Comparison of ENCODE assay signal across 8 mouse cellular contexts in genomic region chr19:5085145-5085863, GRCm38 (mm10). TPM values are rescaled to one million over a fixed set of nuclear protein-coding genes. Genes with fewer than 3 reads are reported as not detected.
DNase-seq lines count a peak whose midpoint lies in the region; ATAC-seq lines count a peak whose summit lies in the region.

Gene Tmem151a (minus strand): TSS chr19:5085531.

- WGBS in forebrain, embryonic 16.5 days = under 1% methylated on average over 69 of the region's 69 CpGs
- WGBS in liver, embryonic 15.5 days (ENCODE audit: insufficient replicate concordance) = under 1% methylated on average over 69 of the region's 69 CpGs
- under 1% methylated on average over 67 of the region's 69 CpGs for WGBS in stomach, embryonic 14.5 days

- H3K4me2 ChIP-seq in forebrain, embryonic 16.5 days (ENCODE audit: low read length) = peak within 1 kb of the TSS; percentile 85
- H3K4me2 ChIP-seq in liver, embryonic 15.5 days = peak within 1 kb of the TSS; percentile 83
- H3K4me2 ChIP-seq in stomach, embryonic 14.5 days (replicated peaks; ENCODE audit: low read depth, low read length) = peak within 1 kb of the TSS; percentile 70

- peak within 1 kb of the TSS; percentile 71 for H3K9ac ChIP-seq in forebrain, embryonic 16.5 days (replicated peaks; ENCODE audit: low read depth, low read length)
- H3K9ac ChIP-seq in liver, embryonic 15.5 days = peak within 1 kb of the TSS; percentile 30; the same call in 1 of the 2 replicates
- H3K9ac ChIP-seq in stomach, embryonic 14.5 days (replicated peaks; ENCODE audit: low read depth, low read length) = peak within 1 kb of the TSS; percentile 21; the same call in 1 of the 2 replicates

- H3K9me3 ChIP-seq in forebrain, embryonic 16.5 days (ENCODE audit: control insufficient read depth, low read length) = no peaks in the 10 kb centered on the region
- no peaks in the 10 kb centered on the region for H3K9me3 ChIP-seq in liver, embryonic 15.5 days (replicated peaks)
- no peaks in the 10 kb centered on the region for H3K9me3 ChIP-seq in stomach, embryonic 14.5 days (ENCODE audit: control insufficient read depth, low read depth, low read length)

- H3K27ac ChIP-seq in brown adipose tissue, adult 24 weeks (replicated peaks; ENCODE audit: low read depth, low read length) = no peak within 1 kb of the TSS
- no peak within 1 kb of the TSS for H3K27ac ChIP-seq in forebrain, embryonic 16.5 days (ENCODE audit: low read length)
- no peak within 1 kb of the TSS for H3K27ac ChIP-seq in liver, embryonic 15.5 days (replicated peaks)
- peak within 1 kb of the TSS; percentile 15; the same call in 1 of the 2 replicates for H3K27ac ChIP-seq in stomach, embryonic 14.5 days (ENCODE audit: low read length)

- peak within 1 kb of the TSS; percentile 56 for H3K4me3 ChIP-seq in brown adipose tissue, adult 24 weeks (ENCODE audit: insufficient read depth, low read depth, low read length)
- peak within 1 kb of the TSS; percentile 64 for H3K4me3 ChIP-seq in forebrain, embryonic 16.5 days (replicated peaks; ENCODE audit: low read length)
- H3K4me3 ChIP-seq in liver, embryonic 15.5 days (replicated peaks) = peak within 1 kb of the TSS; percentile 58
- peak within 1 kb of the TSS; percentile 39 for H3K4me3 ChIP-seq in stomach, embryonic 14.5 days (ENCODE audit: low read depth, low read length)

- peaks cover 6% of the 10 kb centered on the region; the same call in 1 of the 2 replicates for H3K4me1 ChIP-seq in brown adipose tissue, adult 24 weeks (ENCODE audit: control insufficient read depth, insufficient read depth, insufficient read length, low read length)
- H3K4me1 ChIP-seq in forebrain, embryonic 16.5 days (replicated peaks; ENCODE audit: control insufficient read depth, insufficient read depth, low read length) = peaks cover 24% of the 10 kb centered on the region
- peaks cover 38% of the 10 kb centered on the region for H3K4me1 ChIP-seq in liver, embryonic 15.5 days (replicated peaks)
- H3K4me1 ChIP-seq in stomach, embryonic 14.5 days (ENCODE audit: control insufficient read depth, insufficient read depth, low read length) = peaks cover 19% of the 10 kb centered on the region

- H3K27me3 ChIP-seq in forebrain, embryonic 16.5 days (replicated peaks; ENCODE audit: control insufficient read depth, insufficient read depth, low read length) = peaks cover 55% of the 10 kb centered on the region
- H3K27me3 ChIP-seq in liver, embryonic 15.5 days = peaks cover 75% of the 10 kb centered on the region
- peaks cover 41% of the 10 kb centered on the region for H3K27me3 ChIP-seq in stomach, embryonic 14.5 days (ENCODE audit: control insufficient read depth, insufficient read depth, low read length)

- no peak for ATAC-seq in forebrain, embryonic 16.5 days
- ATAC-seq in liver, embryonic 15.5 days (ENCODE audit: insufficient read depth) = no peak
- no peak for ATAC-seq in stomach, embryonic 14.5 days (ENCODE audit: insufficient number of reproducible peaks, insufficient read depth, low FRiP score, low read depth)

- DNase-seq in ovary, adult 18-20 months (ENCODE audit: low spot score) = peak; percentile 55
- no peak for DNase-seq in ovary, postnatal 14 days (ENCODE audit: low spot score)
- peak; percentile 60 for DNase-seq in kidney, postnatal 10 days
- no peak for DNase-seq in embryo, embryonic 9.5 days (ENCODE audit: extremely low spot score)

- no peaks in the 10 kb centered on the region for H3K36me3 ChIP-seq in forebrain, embryonic 16.5 days (ENCODE audit: control insufficient read depth, insufficient read depth)
- peaks cover under 1% of the 10 kb centered on the region for H3K36me3 ChIP-seq in liver, embryonic 15.5 days (replicated peaks)
- H3K36me3 ChIP-seq in stomach, embryonic 14.5 days (ENCODE audit: control insufficient read depth, insufficient read depth, low read length) = peaks cover 7% of the 10 kb centered on the region; the same call in 1 of the 2 replicates

RNA-seq across cellular contexts. Expression of gene Tmem151a, which starts in this region (rescaled TPM):
- polyA plus RNA-seq in brown adipose tissue, adult 24 weeks (2012; ENCODE audit: insufficient read depth, insufficient read length, missing spikeins) = not detected in 2 replicates
- polyA plus RNA-seq in forebrain, embryonic 16.5 days (2015; fragmentation: Nextera tagmentation; extraction: Ambion mirVana) = 8.0 and 15.8 TPM in 2 replicates
- polyA plus RNA-seq in liver, embryonic 15.5 days (2015; fragmentation: Nextera tagmentation; extraction: Ambion mirVana) = 0.41 and 0.45 TPM in 2 replicates
- polyA plus RNA-seq in stomach, embryonic 14.5 days (2014; fragmentation: Nextera tagmentation; extraction: Ambion mirVana) = 6.4 and 7.7 TPM in 2 replicates

Comparison
In these comparisons a context has a peak if more than half of its experiments do, and no peak if none do; other contexts are left out.
1. DNase-seq: peak in ovary, adult 18-20 months (single experiment) and kidney, postnatal 10 days (single experiment); none in ovary, postnatal 14 days (single experiment) and embryo, embryonic 9.5 days (single experiment).
2. H3K9ac ChIP-seq: peak in every context shown above with its lines; median percentile 71 in forebrain, embryonic 16.5 days; 30 in liver, embryonic 15.5 days; 21 in stomach, embryonic 14.5 days.
3. Peak in every context shown above with its lines, with median percentiles within 50 percentile points of each other: H3K4me3 ChIP-seq and H3K4me2 ChIP-seq.